Mouse (Mus musculus) midbrain, embryonic 10.5 days (tissue): ENCODE measurements at regions not wholly inside any gene's neighbourhood (a gene's known extent, or its start where the extent isn't known, plus 50 kb on each side); places are given as distances from the start of the nearest gene placed in this dataset. TPM values are rescaled to one million over a fixed set of nuclear protein-coding genes. Genes with fewer than 3 reads are reported as not detected.

Experiments used
- DNase-seq: peaks from one replicate; pipeline ENCODE4 v3.0.0-alpha.2; 2017; ENCODE audit warnings: low spot score
- H3K27ac ChIP-seq: fragments of 300-500 bp; sonication (generic); replicated peaks from 2 replicates; pipeline ENCODE4 v1.5.1; 2016; ENCODE audit warnings: mild to moderate bottlenecking
- H3K27me3 ChIP-seq: fragments of 300-500 bp; sonication (generic); 2 replicates; pipeline ENCODE4 v1.6.1; 2016; ENCODE audit warnings: low read depth, mild to moderate bottlenecking; ENCODE audit not compliant: poor library complexity, severe bottlenecking
- H3K36me3 ChIP-seq: fragments of 300-500 bp; sonication (generic); 2 replicates; pipeline ENCODE4 v1.6.1; 2016; ENCODE audit warnings: mild to moderate bottlenecking, moderate library complexity
- H3K4me1 ChIP-seq: fragments of 300-500 bp; sonication (generic); 2 replicates; pipeline ENCODE4 v1.6.1; 2016
- H3K4me3 ChIP-seq: fragments of 300-500 bp; sonication (generic); 2 replicates; pipeline ENCODE4 v1.5.1; 2016; ENCODE audit warnings: mild to moderate bottlenecking, moderate library complexity
- H3K9me3 ChIP-seq: fragments of 300-500 bp; sonication (generic); replicated peaks from 2 replicates; pipeline ENCODE4 v1.6.1; 2016; ENCODE audit warnings: mild to moderate bottlenecking
- WGBS: fragments of 180-500 bp; shearing (Covaris S2); methylation state at CpG from one replicate; pipeline ENCODE4 v1.1.7; 2016; 5-methylcytosine and 5-hydroxymethylcytosine counted together
- microRNA-seq: library from miRNA; unstranded; fragments of <30 nt; microRNA quantifications from one replicate; pipeline ENCODE4, GENCODE M21; 2017

- WGBS = 73% methylated on average over 15 of the region's 15 CpGs
- Histone ChIP-seq H3K27ac (no peak overlapping the region), H3K4me1 (peaks cover 4% of the 10 kb centered on the region), H3K27me3 (no peaks in the 10 kb centered on the region), H3K9me3 (no peaks in the 10 kb centered on the region), H3K4me3 (no peak overlapping the region), H3K36me3 (no peaks in the 10 kb centered on the region)
- no peak for DNase-seq
These were observed 79.1 kb upstream of the Elac2 start for GRCm38 (mm10) chr11:64899587-64900278.

- Histone ChIP-seq H3K4me1 (no peaks in the 10 kb centered on the region), H3K4me3 (no peak overlapping the region), H3K36me3 (no peaks in the 10 kb centered on the region), H3K9me3 (no peaks in the 10 kb centered on the region), H3K27me3 (no peaks in the 10 kb centered on the region), H3K27ac (no peak overlapping the region)
- DNase-seq = no peak
- 81% methylated on average over 8 of the region's 8 CpGs for WGBS
These were observed 62.1 kb upstream of the Elac2 start for GRCm38 (mm10) chr11:64916783-64917182.

GRCm38 (mm10) chr11:64917301-64917700, 61.5 kb upstream of the Elac2 start:
- H3K27ac ChIP-seq = no peak overlapping the region
- H3K36me3 ChIP-seq = no peaks in the 10 kb centered on the region
- no peak for DNase-seq
- no peak overlapping the region for H3K4me3 ChIP-seq
- no peaks in the 10 kb centered on the region for H3K4me1 ChIP-seq
- no peaks in the 10 kb centered on the region for H3K27me3 ChIP-seq
- 89% methylated on average over 4 of the region's 4 CpGs for WGBS
- H3K9me3 ChIP-seq = no peaks in the 10 kb centered on the region

- H3K27me3 ChIP-seq = no peaks in the 10 kb centered on the region
- WGBS = 83% methylated on average over 2 of the region's 2 CpGs
- no peaks in the 10 kb centered on the region for H3K36me3 ChIP-seq
- no peak overlapping the region for H3K4me3 ChIP-seq
- H3K27ac ChIP-seq = no peak overlapping the region
- no peaks in the 10 kb centered on the region for H3K9me3 ChIP-seq
- no peaks in the 10 kb centered on the region for H3K4me1 ChIP-seq
- DNase-seq = no peak
These were observed 53.8 kb upstream of the Elac2 start for GRCm38 (mm10) chr11:64924989-64925388.

GRCm38 (mm10) chr11:64925970-64926369, 52.9 kb upstream of the Elac2 start:
- H3K36me3 ChIP-seq = no peaks in the 10 kb centered on the region
- no peaks in the 10 kb centered on the region for H3K9me3 ChIP-seq
- no peak overlapping the region for H3K27ac ChIP-seq
- H3K4me1 ChIP-seq = no peaks in the 10 kb centered on the region
- H3K27me3 ChIP-seq = no peaks in the 10 kb centered on the region
- WGBS = 84% methylated on average over 1 of the region's 1 CpGs
- H3K4me3 ChIP-seq = no peak overlapping the region
- no peak for DNase-seq

Small RNA genes lying in the stretch of these regions (microRNA-seq; reads per million reads assigned to microRNA genes)
- not detected for gene Gm24275
